ENCODE assay signal across 11 mouse cellular contexts in the genomic region with DNA sequence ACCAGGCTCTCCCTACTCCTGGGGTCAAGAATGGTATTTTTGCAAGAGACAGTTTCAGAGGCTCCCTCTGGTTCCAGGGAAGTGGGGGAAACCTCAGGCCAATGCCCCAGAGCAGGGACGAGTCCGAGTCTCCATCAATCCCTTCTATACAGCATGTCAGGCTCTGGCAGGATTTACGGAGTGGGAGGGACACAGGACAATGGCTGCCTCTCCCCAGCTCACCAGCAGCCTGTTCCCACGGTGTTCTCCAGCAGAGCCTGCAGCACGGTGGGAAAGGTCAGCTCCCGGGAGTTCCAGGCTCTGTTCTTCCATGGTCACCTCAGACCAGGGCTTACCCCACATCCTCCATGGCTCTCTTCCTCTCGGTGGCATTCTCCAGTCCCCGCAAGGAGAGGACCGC.
DNase-seq lines count a peak whose midpoint lies in the region; ATAC-seq lines count a peak whose summit lies in the region.
"Had no signal": no experiment of that assay in that cellular context is flagged by ENCODE, and none has a peak within 500 bp of the region (broad histone marks: within the 10 kb centered on the region; RNA-seq: fewer than 3 reads in every experiment).

No protein-coding gene starts in this region.

- H3K36me3 ChIP-seq in forebrain, embryonic 15.5 days, result no peaks in the 10 kb centered on the region
- no peaks in the 10 kb centered on the region for H3K36me3 ChIP-seq in midbrain, embryonic 11.5 days (ENCODE audit: control insufficient read depth, insufficient read depth, low read length)
- H3K36me3 ChIP-seq: embryonic facial prominence, embryonic 15.5 days; intestine, embryonic 15.5 days had no signal

- 0 out of 2 replicates have a peak, but pooled peaks have one; percentile 29 for ATAC-seq in forebrain, embryonic 15.5 days (replicated peaks)
- ATAC-seq in midbrain, embryonic 11.5 days (ENCODE audit: low FRiP score), result peak; percentile 85
- ATAC-seq: intestine, embryonic 15.5 days had no signal

- DNase-seq in left cerebral cortex, postnatal 4 days, result peak; percentile 11
- DNase-seq in left cerebral cortex, adult 18-20 months (ENCODE audit: low spot score in 2 of 2), result no peak
- peak; percentile 91 for DNase-seq in midbrain, embryonic 11.5 days (ENCODE audit: low spot score, missing footprints)
- no peak for DNase-seq in T-cell, adult 2 months (ENCODE audit: low spot score)
- DNase-seq in cerebellum, adult 11 months, result no peak
- DNase-seq in heart, adult 9 months (ENCODE audit: low spot score in 2 of 2), result no peak
- DNase-seq: gastrocnemius, postnatal 36 days; right cerebral cortex, postnatal 25 days had no signal

- no peak overlapping the region for H3K4me2 ChIP-seq in forebrain, embryonic 15.5 days (replicated peaks)
- H3K4me2 ChIP-seq in midbrain, embryonic 11.5 days, result no peak overlapping the region
- H3K4me2 ChIP-seq: embryonic facial prominence, embryonic 15.5 days; intestine, embryonic 15.5 days had no signal

- H3K4me3 ChIP-seq in forebrain, embryonic 15.5 days, result no peak overlapping the region
- H3K4me3 ChIP-seq in midbrain, embryonic 11.5 days (ENCODE audit: low read depth, low read length), result no peak overlapping the region
- H3K4me3 ChIP-seq: embryonic facial prominence, embryonic 15.5 days; intestine, embryonic 15.5 days had no signal

- peaks cover 7% of the 10 kb centered on the region for H3K4me1 ChIP-seq in forebrain, embryonic 15.5 days
- peaks cover 10% of the 10 kb centered on the region for H3K4me1 ChIP-seq in midbrain, embryonic 11.5 days (ENCODE audit: control insufficient read depth, insufficient read depth, low read length)
- H3K4me1 ChIP-seq: intestine, embryonic 15.5 days had no signal

- intact Hi-C loops in left cerebral cortex, postnatal 4 days (cut with DNase I), result no loop called here

- 6% methylated on average over 9 of the region's 9 CpGs for WGBS in forebrain, embryonic 15.5 days
- 11% methylated on average over 9 of the region's 9 CpGs for WGBS in midbrain, embryonic 11.5 days

- H3K9ac ChIP-seq in forebrain, embryonic 15.5 days (replicated peaks), result no peak overlapping the region
- no peak overlapping the region for H3K9ac ChIP-seq in midbrain, embryonic 11.5 days (ENCODE audit: low read length)
- H3K9ac ChIP-seq: embryonic facial prominence, embryonic 15.5 days; intestine, embryonic 15.5 days had no signal

- no peak overlapping the region; the same call in 1 of the 2 replicates for H3K27ac ChIP-seq in forebrain, embryonic 15.5 days (replicated peaks)
- H3K27ac ChIP-seq in midbrain, embryonic 11.5 days (ENCODE audit: low read depth, low read length), result peak overlapping the region; percentile 37; the same call in 1 of the 2 replicates
- H3K27ac ChIP-seq: embryonic facial prominence, embryonic 15.5 days; intestine, embryonic 15.5 days had no signal

- H3K9me3 ChIP-seq in forebrain, embryonic 15.5 days, result no peaks in the 10 kb centered on the region
- no peaks in the 10 kb centered on the region for H3K9me3 ChIP-seq in midbrain, embryonic 11.5 days (ENCODE audit: control insufficient read depth, low read length)
- H3K9me3 ChIP-seq: embryonic facial prominence, embryonic 15.5 days; intestine, embryonic 15.5 days had no signal

- no peaks in the 10 kb centered on the region for H3K27me3 ChIP-seq in forebrain, embryonic 15.5 days
- no peaks in the 10 kb centered on the region for H3K27me3 ChIP-seq in midbrain, embryonic 11.5 days (ENCODE audit: control insufficient read depth, insufficient read depth, low read length)
- H3K27me3 ChIP-seq: embryonic facial prominence, embryonic 15.5 days; intestine, embryonic 15.5 days had no signal

Comparison
In these comparisons a context has a peak if more than half of its experiments do, and no peak if none do; other contexts are left out.
1. DNase-seq: peak in left cerebral cortex, postnatal 4 days (single experiment) and midbrain, embryonic 11.5 days (single experiment); none in left cerebral cortex, adult 18-20 months (0 of 2), T-cell, adult 2 months (single experiment), cerebellum, adult 11 months (single experiment) and heart, adult 9 months (0 of 2).